In genomic region chr12:59415051-59415450, GRCm38 (mm10) we compare ENCODE assay signal across 20 mouse cellular contexts.
A peak's percentile ranks its signal among the peaks of the same experiment; 100 is the strongest.
DNase-seq lines count a peak whose midpoint lies in the region; ATAC-seq and TF ChIP-seq lines count a peak whose summit lies in the region.
"Had no signal": no experiment of that assay in that cellular context is flagged by ENCODE, and none has a peak within 500 bp of the region (broad histone marks: within the 10 kb centered on the region; RNA-seq: fewer than 3 reads in every experiment).

No protein-coding gene starts in this region.

- no peak overlapping the region for H3K4me3 ChIP-seq in forebrain, postnatal 0 days (ENCODE audit: low read depth, low read length)
- H3K4me3 ChIP-seq in forebrain, embryonic 12.5 days (replicated peaks), result no peak overlapping the region
- no peak overlapping the region for H3K4me3 ChIP-seq in intestine, postnatal 0 days (ENCODE audit: low read depth, low read length)
- H3K4me3 ChIP-seq: hindbrain, embryonic 15.5 days; limb, embryonic 12.5 days; liver, embryonic 12.5 days; midbrain, embryonic 12.5 days had no signal

- 77% methylated on average over 6 of the region's 6 CpGs for WGBS in forebrain, postnatal 0 days
- WGBS in forebrain, embryonic 12.5 days, result 87% methylated on average over 6 of the region's 6 CpGs
- WGBS in intestine, postnatal 0 days, result 93% methylated on average over 6 of the region's 6 CpGs

- H3K36me3 ChIP-seq in forebrain, postnatal 0 days (ENCODE audit: insufficient read depth), result no peaks in the 10 kb centered on the region
- H3K36me3 ChIP-seq in forebrain, embryonic 12.5 days (replicated peaks), result no peaks in the 10 kb centered on the region
- H3K36me3 ChIP-seq in intestine, postnatal 0 days (ENCODE audit: control insufficient read depth, insufficient read depth), result no peaks in the 10 kb centered on the region
- H3K36me3 ChIP-seq: hindbrain, embryonic 15.5 days; limb, embryonic 12.5 days; liver, embryonic 12.5 days; midbrain, embryonic 12.5 days had no signal

- DNase-seq in forebrain, postnatal 0 days, result no peak
- DNase-seq in right cerebral cortex, postnatal 25 days, result peak; percentile 18
- DNase-seq in right cerebral cortex, postnatal 14 days, result no peak
- peak; percentile 8 to 92 for DNase-seq in left cerebral cortex, postnatal 25 days (ENCODE audit: low spot score in 2 of 2)
- DNase-seq in cerebellum, adult 18-20 months, result no peak
- no peak for DNase-seq in adipocyte (ENCODE audit: low spot score)
- DNase-seq: adrenal gland, postnatal 25 days; cerebellum, adult 9-11 months; heart, postnatal 36 days; kidney, adult 8-10 months; kidney, postnatal 10 days; lung, adult 18-20 months; lung, postnatal 10 days had no signal

- no peak overlapping the region for H3K4me2 ChIP-seq in forebrain, postnatal 0 days (ENCODE audit: low read depth)
- no peak overlapping the region for H3K4me2 ChIP-seq in forebrain, embryonic 12.5 days
- H3K4me2 ChIP-seq in intestine, postnatal 0 days (replicated peaks; ENCODE audit: low read depth), result no peak overlapping the region
- H3K4me2 ChIP-seq: hindbrain, embryonic 15.5 days; limb, embryonic 12.5 days; liver, embryonic 12.5 days; midbrain, embryonic 12.5 days had no signal

- intact Hi-C loops in left cerebral cortex, postnatal 25 days (cut with DNase I), result loop anchor here (1.0 to 10.0 kb wide), 2 partner anchors 205 to 310 kb away; no protein-coding TSS in a partner anchor

- no peaks in the 10 kb centered on the region for H3K9me3 ChIP-seq in forebrain, postnatal 0 days (ENCODE audit: low read length)
- no peaks in the 10 kb centered on the region for H3K9me3 ChIP-seq in forebrain, embryonic 12.5 days
- H3K9me3 ChIP-seq in intestine, postnatal 0 days (ENCODE audit: control insufficient read depth), result no peaks in the 10 kb centered on the region
- H3K9me3 ChIP-seq: hindbrain, embryonic 15.5 days; limb, embryonic 12.5 days; liver, embryonic 12.5 days; midbrain, embryonic 12.5 days had no signal

- TF ChIP-seq CTCF in forebrain, postnatal 0 days (IDR thresholded peaks at IDR 0.05; ENCODE audit: low read depth), result no peak
- TF ChIP-seq CTCF in intestine, postnatal 0 days (IDR thresholded peaks at IDR 0.05; ENCODE audit: low read depth), result no peak

- H3K27me3 ChIP-seq in forebrain, postnatal 0 days (ENCODE audit: insufficient read depth, low read length), result no peaks in the 10 kb centered on the region
- H3K27me3 ChIP-seq in forebrain, embryonic 12.5 days, result no peaks in the 10 kb centered on the region
- H3K27me3 ChIP-seq in intestine, postnatal 0 days (replicated peaks; ENCODE audit: control insufficient read depth, insufficient read depth, low read length), result no peaks in the 10 kb centered on the region
- H3K27me3 ChIP-seq: hindbrain, embryonic 15.5 days; limb, embryonic 12.5 days; liver, embryonic 12.5 days; midbrain, embryonic 12.5 days had no signal

- ATAC-seq in forebrain, postnatal 0 days, result peak; percentile 12; the same call in 1 of the 2 replicates
- ATAC-seq in forebrain, embryonic 12.5 days (ENCODE audit: low FRiP score), result no peak
- ATAC-seq in intestine, postnatal 0 days, result no peak
- ATAC-seq: forebrain, embryonic 14.5 days; liver, embryonic 12.5 days had no signal

- H3K27ac ChIP-seq in forebrain, postnatal 0 days (ENCODE audit: low read depth, low read length), result 0 out of 2 replicates have a peak overlapping the region, but pooled peaks have one; percentile 15
- no peak overlapping the region for H3K27ac ChIP-seq in forebrain, embryonic 12.5 days
- H3K27ac ChIP-seq in intestine, postnatal 0 days (ENCODE audit: low read depth, low read length), result no peak overlapping the region
- H3K27ac ChIP-seq: hindbrain, embryonic 15.5 days; limb, embryonic 12.5 days; liver, embryonic 12.5 days; midbrain, embryonic 12.5 days had no signal

- H3K9ac ChIP-seq in forebrain, postnatal 0 days, result no peak overlapping the region
- H3K9ac ChIP-seq in forebrain, embryonic 12.5 days, result no peak overlapping the region
- H3K9ac ChIP-seq in intestine, postnatal 0 days (ENCODE audit: low read depth, low read length), result no peak overlapping the region
- H3K9ac ChIP-seq: hindbrain, embryonic 15.5 days; limb, embryonic 12.5 days; liver, embryonic 12.5 days; midbrain, embryonic 12.5 days had no signal

- no peaks in the 10 kb centered on the region for H3K4me1 ChIP-seq in forebrain, postnatal 0 days (ENCODE audit: insufficient read depth)
- no peaks in the 10 kb centered on the region for H3K4me1 ChIP-seq in forebrain, embryonic 12.5 days
- H3K4me1 ChIP-seq in intestine, postnatal 0 days (replicated peaks; ENCODE audit: control insufficient read depth, insufficient read depth, low read length), result no peaks in the 10 kb centered on the region
- H3K4me1 ChIP-seq: hindbrain, embryonic 15.5 days; limb, embryonic 12.5 days; liver, embryonic 12.5 days; midbrain, embryonic 12.5 days had no signal

Comparison
In these comparisons a context has a peak if more than half of its experiments do, and no peak if none do; other contexts are left out.
1. DNase-seq: peak in right cerebral cortex, postnatal 25 days (single experiment) and left cerebral cortex, postnatal 25 days (2 of 2); none in forebrain, postnatal 0 days (single experiment), right cerebral cortex, postnatal 14 days (single experiment), cerebellum, adult 18-20 months (0 of 2) and adipocyte (single experiment).